Mouse (Mus musculus): ENCODE measurements around the gene Sypl2. TPM values are rescaled to one million over a fixed set of nuclear protein-coding genes. Genes with fewer than 3 reads are reported as not detected.

Gene Sypl2
- total and polyA plus RNA-seq, 3 experiments: not detected

DNA sequence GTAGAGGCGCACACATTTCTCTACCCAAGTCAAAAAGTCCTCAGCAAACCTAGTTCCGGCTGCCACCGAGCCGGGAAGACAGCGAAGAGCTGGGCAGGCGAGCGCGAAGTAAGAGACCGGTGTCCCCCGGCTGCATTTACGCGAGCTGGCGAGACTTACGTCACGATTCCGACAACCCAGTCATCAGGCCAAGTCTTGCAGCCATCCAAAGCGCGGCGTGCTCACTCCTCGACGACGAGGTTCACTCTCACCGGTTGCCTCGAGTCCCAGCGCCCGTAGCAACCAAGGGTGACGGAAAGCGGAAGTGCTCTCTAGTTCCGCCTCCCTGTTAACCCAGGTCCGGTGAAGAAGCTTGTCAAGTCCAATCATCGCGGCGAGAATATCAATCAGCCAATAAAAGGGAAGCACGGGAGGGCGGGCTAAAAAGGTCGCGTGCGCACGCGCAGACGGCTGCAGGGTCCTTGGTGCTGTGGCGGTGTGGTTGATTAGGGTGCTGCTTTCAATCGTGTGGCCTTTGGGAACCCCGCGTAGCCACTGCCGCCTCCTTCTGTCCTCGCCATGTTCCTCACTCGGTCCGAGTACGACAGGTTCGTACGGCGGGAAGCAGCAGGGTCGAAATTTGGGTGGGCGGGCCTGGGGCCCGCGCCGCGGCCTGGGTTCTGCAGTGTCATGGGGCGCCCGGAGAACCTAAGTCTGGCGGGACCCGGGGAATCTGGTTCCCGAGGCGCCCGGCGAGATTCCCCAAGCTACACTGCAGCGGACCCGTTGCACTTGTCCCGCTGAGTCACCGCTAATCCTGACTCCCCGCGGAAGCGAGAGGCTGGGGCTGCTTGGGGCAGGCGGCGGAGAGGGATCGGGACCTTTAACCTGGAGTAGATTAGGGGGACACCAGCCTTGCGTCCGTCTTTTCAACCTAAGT lies 30.5 kb upstream of the Sypl2 start, which contains the start of gene Psma5 (continued):
- no peak; the same call in 1 of the 2 replicates for TF ChIP-seq UBTF (IDR thresholded peaks at IDR 0.05; ENCODE audit: borderline replicate concordance, insufficient read depth, low read depth, low read length)
- TF ChIP-seq POLR2A (IDR thresholded peaks at IDR 0.05; ENCODE audit: control insufficient read depth in 1 of 2, insufficient read depth in 1 of 2, low read depth in 1 of 2, low read length in 2 of 2, poor library complexity in 1 of 2): peak; percentile 57 to 87; a peak in 3 of 4 replicates
- TF ChIP-seq SIN3A (IDR thresholded peaks at IDR 0.05; ENCODE audit: low read length): peak; percentile 99
- no peak for TF ChIP-seq CTCF (IDR thresholded peaks at IDR 0.05 in 2 of 3, conservative IDR thresholded peaks at IDR 0.05 in 1 of 3; ENCODE audit: control insufficient read depth in 1 of 3, insufficient read depth in 1 of 3, low read depth in 2 of 3, low read length in 3 of 3, poor library complexity in 1 of 3, severe bottlenecking in 1 of 3)
- peak; percentile 98 for TF ChIP-seq MXI1 (IDR thresholded peaks at IDR 0.05; ENCODE audit: low read depth, low read length)
- no peak for TF ChIP-seq TAL1 (IDR thresholded peaks at IDR 0.05; ENCODE audit: low read length)
- no peak for TF ChIP-seq MYB (IDR thresholded peaks at IDR 0.05; ENCODE audit: low read depth, low read length)
- peak; percentile 91; the same call in 1 of the 2 replicates for TF ChIP-seq MYC (IDR thresholded peaks at IDR 0.05; ENCODE audit: low read depth, low read length)

DNA sequence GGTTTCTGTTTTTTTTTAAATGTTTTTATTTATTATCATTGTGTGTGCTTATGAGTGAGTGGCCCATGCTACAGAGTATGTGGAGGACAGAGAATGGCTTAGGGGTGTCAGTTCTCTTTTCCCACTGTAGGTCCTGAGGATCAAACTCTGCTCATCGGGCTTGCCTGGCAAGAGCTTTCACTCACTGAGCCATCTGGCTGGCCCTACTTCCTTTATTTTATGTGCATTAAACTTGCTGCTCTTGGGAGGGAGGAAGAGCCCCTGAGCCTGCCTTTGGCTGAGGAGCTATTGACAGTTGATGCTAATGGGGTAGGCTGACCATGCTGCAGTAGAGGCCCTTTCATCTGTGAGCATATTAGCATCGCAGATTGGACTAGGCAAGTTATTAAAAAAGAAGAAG lies 20.4 kb upstream of the Sypl2 start:
- TF ChIP-seq KAT2A (conservative IDR thresholded peaks at IDR 0.05; ENCODE audit: low read depth, low read length) (no peak), TAL1 (IDR thresholded peaks at IDR 0.05; ENCODE audit: low read length) (no peak), BHLHE40 (IDR thresholded peaks at IDR 0.05; ENCODE audit: borderline replicate concordance, low read depth, low read length) (no peak), USF1 (IDR thresholded peaks at IDR 0.05; ENCODE audit: low read depth, low read length) (no peak), ZNF384 (IDR thresholded peaks at IDR 0.05; ENCODE audit: low read depth, low read length) (no peak), ZMIZ1 (IDR thresholded peaks at IDR 0.05; ENCODE audit: low read depth, low read length) (no peak), MYB (IDR thresholded peaks at IDR 0.05; ENCODE audit: low read depth, low read length) (no peak)
- Histone ChIP-seq H3K9me3 (replicated peaks; ENCODE audit: insufficient read depth, low read length) (no peaks in the 10 kb centered on the region), H3K4me3 (ENCODE audit: control insufficient read depth in 1 of 2, insufficient read depth in 1 of 2, low read depth in 2 of 2, low read length in 2 of 2) (no peak overlapping the region), H3K36me3 (ENCODE audit: control insufficient read depth in 1 of 2, insufficient read depth in 2 of 2, low read length in 2 of 2) (0 out of 4 replicates have a peak, but pooled peaks cover 0 to 4% of the 10 kb centered on the region in 2 experiments), H3K79me2 (ENCODE audit: control insufficient read depth, insufficient read depth, low read length, poor library complexity) (no peaks in the 10 kb centered on the region), H3K27me3 (ENCODE audit: control insufficient read depth in 1 of 2, insufficient read depth in 2 of 2, low read length in 2 of 2) (no peaks in the 10 kb centered on the region), H3K27ac (ENCODE audit: control insufficient read depth, low read depth, low read length) (no peak overlapping the region), H3K4me1 (ENCODE audit: control insufficient read depth in 1 of 2, insufficient read depth in 2 of 2, low read length in 2 of 2) (no peaks in the 10 kb centered on the region; a peak in 1 of 4 replicates), H3K9ac (ENCODE audit: control insufficient read depth, low read depth, low read length, poor library complexity, severe bottlenecking) (no peak overlapping the region)
- DNase-seq (ENCODE audit: low read depth, low spot score): peak; percentile 52

DNA sequence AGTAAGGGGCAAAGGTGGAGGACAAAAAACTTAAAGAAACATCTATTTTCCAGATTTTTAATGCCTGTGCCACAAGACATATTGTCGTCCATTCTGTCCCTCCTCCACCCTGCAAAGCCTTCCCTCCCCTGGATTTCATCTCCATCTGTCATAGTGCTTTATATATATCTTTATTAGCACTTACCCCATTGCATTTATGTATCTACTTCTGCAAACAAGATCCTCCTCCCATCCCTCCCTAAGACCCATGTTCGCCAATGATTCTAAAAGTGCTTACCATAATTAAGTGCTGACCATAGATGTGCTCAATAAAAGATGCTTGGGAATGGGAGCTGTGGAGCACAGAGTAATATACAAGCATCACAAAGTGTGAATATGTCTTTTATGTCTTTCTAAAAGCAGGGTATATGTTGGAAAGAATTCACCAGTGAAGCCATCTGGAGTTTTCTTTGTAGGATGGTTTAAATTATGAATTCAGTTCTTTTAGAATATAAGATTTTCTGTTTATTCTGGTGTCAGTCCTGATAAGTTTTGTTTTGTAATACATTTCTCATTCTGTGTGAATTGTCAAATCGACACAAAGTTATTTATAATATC lies 14.9 kb upstream of the Sypl2 start:
- no peak for DNase-seq (ENCODE audit: low read depth, low spot score)
- Histone ChIP-seq H3K36me3 (ENCODE audit: control insufficient read depth in 1 of 2, insufficient read depth in 2 of 2, low read length in 2 of 2) (no peaks in the 10 kb centered on the region), H3K27me3 (ENCODE audit: control insufficient read depth in 1 of 2, insufficient read depth in 2 of 2, low read length in 2 of 2) (peaks cover 0 to 4% of the 10 kb centered on the region in 2 experiments; a peak in 2 of 4 replicates), H3K27ac (ENCODE audit: control insufficient read depth, low read depth, low read length) (no peak overlapping the region), H3K4me3 (ENCODE audit: control insufficient read depth in 1 of 2, insufficient read depth in 1 of 2, low read depth in 2 of 2, low read length in 2 of 2) (no peak overlapping the region), H3K4me1 (ENCODE audit: control insufficient read depth in 1 of 2, insufficient read depth in 2 of 2, low read length in 2 of 2) (no peaks in the 10 kb centered on the region), H3K9ac (ENCODE audit: control insufficient read depth, low read depth, low read length, poor library complexity, severe bottlenecking) (no peak overlapping the region), H3K9me3 (replicated peaks; ENCODE audit: insufficient read depth, low read length) (no peaks in the 10 kb centered on the region), H3K79me2 (ENCODE audit: control insufficient read depth, insufficient read depth, low read length, poor library complexity) (no peaks in the 10 kb centered on the region)
- TF ChIP-seq TAL1 (IDR thresholded peaks at IDR 0.05; ENCODE audit: low read length) (no peak), GATA1 (IDR thresholded peaks at IDR 0.05; ENCODE audit: low read depth, low read length) (no peak), RAD21 (IDR thresholded peaks at IDR 0.05; ENCODE audit: low read depth, low read length) (no peak), USF1 (IDR thresholded peaks at IDR 0.05; ENCODE audit: low read depth, low read length) (no peak), MAFK (IDR thresholded peaks at IDR 0.05; ENCODE audit: borderline replicate concordance, low read depth, low read length) (no peak), MAX (IDR thresholded peaks at IDR 0.05; ENCODE audit: low read length) (no peak), BHLHE40 (IDR thresholded peaks at IDR 0.05; ENCODE audit: borderline replicate concordance, low read depth, low read length) (no peak), E2F4 (IDR thresholded peaks at IDR 0.05; ENCODE audit: borderline replicate concordance, low read depth, low read length) (no peak), POLR2AphosphoS5 (IDR thresholded peaks at IDR 0.05; ENCODE audit: borderline replicate concordance, low read depth, low read length) (no peak)
